In genomic region chr16:16600461-16600860, GRCm38 (mm10) we compare ENCODE assay signal across 8 mouse cellular contexts. TPM values are rescaled to one million over a fixed set of nuclear protein-coding genes. Genes with fewer than 3 reads are reported as not detected.
DNase-seq lines count a peak whose midpoint lies in the region; ATAC-seq lines count a peak whose summit lies in the region.

Fgd4 (minus strand) TSS chr16:16600549.

- H3K4me2 ChIP-seq in embryonic facial prominence, embryonic 12.5 days (replicated peaks): peak within 1 kb of the TSS; percentile 94
- H3K4me2 ChIP-seq in heart, embryonic 15.5 days: peak within 1 kb of the TSS; percentile 97
- H3K4me2 ChIP-seq in midbrain, embryonic 15.5 days: peak within 1 kb of the TSS; percentile 99

- no peak within 1 kb of the TSS for H3K27ac ChIP-seq in embryonic facial prominence, embryonic 12.5 days
- H3K27ac ChIP-seq in heart, embryonic 15.5 days: peak within 1 kb of the TSS; percentile 56
- H3K27ac ChIP-seq in midbrain, embryonic 15.5 days: peak within 1 kb of the TSS; percentile 54

- no peaks in the 10 kb centered on the region for H3K9me3 ChIP-seq in embryonic facial prominence, embryonic 12.5 days
- no peaks in the 10 kb centered on the region for H3K9me3 ChIP-seq in heart, embryonic 15.5 days (replicated peaks)
- H3K9me3 ChIP-seq in midbrain, embryonic 15.5 days: no peaks in the 10 kb centered on the region

- no peaks in the 10 kb centered on the region for H3K36me3 ChIP-seq in embryonic facial prominence, embryonic 12.5 days
- H3K36me3 ChIP-seq in heart, embryonic 15.5 days: no peaks in the 10 kb centered on the region
- no peaks in the 10 kb centered on the region for H3K36me3 ChIP-seq in midbrain, embryonic 15.5 days (replicated peaks)

- H3K4me3 ChIP-seq in embryonic facial prominence, embryonic 12.5 days: peak within 1 kb of the TSS; percentile 67
- peak within 1 kb of the TSS; percentile 81 for H3K4me3 ChIP-seq in heart, embryonic 15.5 days
- H3K4me3 ChIP-seq in midbrain, embryonic 15.5 days: peak within 1 kb of the TSS; percentile 94

- H3K9ac ChIP-seq in embryonic facial prominence, embryonic 12.5 days: peak within 1 kb of the TSS; percentile 74
- H3K9ac ChIP-seq in heart, embryonic 15.5 days: peak within 1 kb of the TSS; percentile 77
- peak within 1 kb of the TSS; percentile 89 for H3K9ac ChIP-seq in midbrain, embryonic 15.5 days

- WGBS in embryonic facial prominence, embryonic 12.5 days: 47% methylated on average over 5 of the region's 5 CpGs
- 56% methylated on average over 5 of the region's 5 CpGs for WGBS in heart, embryonic 15.5 days
- WGBS in midbrain, embryonic 15.5 days: 45% methylated on average over 5 of the region's 5 CpGs

- peaks cover 5% of the 10 kb centered on the region for H3K27me3 ChIP-seq in embryonic facial prominence, embryonic 12.5 days
- H3K27me3 ChIP-seq in heart, embryonic 15.5 days: no peaks in the 10 kb centered on the region
- H3K27me3 ChIP-seq in midbrain, embryonic 15.5 days (replicated peaks): 0 out of 2 replicates have a peak, but pooled peaks cover 2% of the 10 kb centered on the region

- ATAC-seq in embryonic facial prominence, embryonic 12.5 days (ENCODE audit: insufficient number of reproducible peaks, insufficient read depth, low FRiP score, low TSS enrichment): no peak
- no peak for ATAC-seq in heart, embryonic 15.5 days (replicated peaks; ENCODE audit: insufficient number of reproducible peaks, insufficient read depth, low FRiP score, low read depth)
- ATAC-seq in midbrain, embryonic 15.5 days (replicated peaks): peak; percentile 4; the same call in 1 of the 2 replicates

- no peak for DNase-seq in layer of hippocampus, adult 8-10 months (ENCODE audit: low spot score in 2 of 2)
- no peak for DNase-seq in layer of hippocampus, adult 11-12 months (ENCODE audit: low spot score)
- DNase-seq in layer of hippocampus, postnatal 25 days (ENCODE audit: extremely low spot score in 1 of 2, low spot score in 1 of 2): no peak
- DNase-seq in right cerebral cortex, postnatal 25 days: no peak
- no peak for DNase-seq in Muller cell, postnatal 12 days (ENCODE audit: inconsistent ontology term)

- no peaks in the 10 kb centered on the region for H3K4me1 ChIP-seq in embryonic facial prominence, embryonic 12.5 days
- H3K4me1 ChIP-seq in heart, embryonic 15.5 days (replicated peaks): peaks cover 11% of the 10 kb centered on the region
- peaks cover 13% of the 10 kb centered on the region for H3K4me1 ChIP-seq in midbrain, embryonic 15.5 days

RNA-seq across cellular contexts. Expression of gene Fgd4, which starts in this region (rescaled TPM):
- 10 to 100 TPM; 40.3 to 50.2 (median 46.9) TPM for total RNA-seq in layer of hippocampus, adult 8-10 months (2022)
- polyA plus RNA-seq in embryonic facial prominence, embryonic 12.5 days (2016; fragmentation: Nextera tagmentation; extraction: Ambion mirVana): 8.6 and 9.0 TPM in 2 replicates
- polyA plus RNA-seq in heart, embryonic 15.5 days (2015; fragmentation: Nextera tagmentation; extraction: Ambion mirVana): 9.0 and 10.3 TPM in 2 replicates
- total RNA-seq in layer of hippocampus, postnatal 25 days (2021): 10 to 100 TPM; 48.0 to 53.3 TPM
- 18.6 and 23.7 TPM in 2 replicates for polyA plus RNA-seq in midbrain, embryonic 15.5 days (2015; fragmentation: Nextera tagmentation; extraction: Ambion mirVana)
